Mouse (Mus musculus): ENCODE data around the gene Limd2.
"Not testable (repeated sequence)": the region's sequence is repeated elsewhere in the genome, so short reads cannot be mapped to it uniquely, and the experiment has no call there.

Gene Limd2

GRCm38 (mm10) chr11:106126727-106127373 is 33.8 kb downstream of the Limd2 start:
- not testable (repeated sequence) for DNase-seq (ENCODE audit: low read depth, low spot score)

- DNase-seq (ENCODE audit: low read depth, low spot score), result no peak
Measured at GRCm38 (mm10) chr11:106125827-106126226, 34.8 kb downstream of the Limd2 start.

GRCm38 (mm10) chr11:106124784-106125183 is 35.9 kb downstream of the Limd2 start:
- no peak for DNase-seq (ENCODE audit: low read depth, low spot score)

- DNase-seq (ENCODE audit: low read depth, low spot score), result no peak
Measured at GRCm38 (mm10) chr11:106122736-106123135, 37.9 kb downstream of the Limd2 start.

- no peak for DNase-seq (ENCODE audit: low read depth, low spot score)
Measured at GRCm38 (mm10) chr11:106122221-106122620, 38.4 kb downstream of the Limd2 start.

- no peak for DNase-seq (ENCODE audit: low read depth, low spot score)
Measured at GRCm38 (mm10) chr11:106111688-106112087, 49.0 kb downstream of the Limd2 start.

All from mesoderm, embryonic 11.5 days (tissue).